ENCODE assay signal across 19 mouse cellular contexts in genomic region chr9:120021164-120021563, GRCm38 (mm10). TPM values are rescaled to one million over a fixed set of nuclear protein-coding genes. Genes with fewer than 3 reads are reported as not detected.
A peak's percentile ranks its signal among the peaks of the same experiment; 100 is the strongest.
DNase-seq lines count a peak whose midpoint lies in the region; ATAC-seq and TF ChIP-seq lines count a peak whose summit lies in the region.
"Had no signal": no experiment of that assay in that cellular context is flagged by ENCODE, and none has a peak within 500 bp of the region (broad histone marks: within the 10 kb centered on the region; RNA-seq: fewer than 3 reads in every experiment).

No protein-coding gene starts in this region.

- intact Hi-C loops in heart, postnatal 14 days (cut with DNase I), result no loop called here

- no peak overlapping the region for H3K4me3 ChIP-seq in stomach, embryonic 15.5 days (replicated peaks)
- no peak overlapping the region for H3K4me3 ChIP-seq in stomach, postnatal 0 days (ENCODE audit: low read depth, low read length)
- no peak overlapping the region for H3K4me3 ChIP-seq in limb, embryonic 10.5 days
- no peak overlapping the region for H3K4me3 ChIP-seq in kidney, embryonic 14.5 days (ENCODE audit: low read length)
- H3K4me3 ChIP-seq: embryonic facial prominence, embryonic 13.5 days; hindbrain, embryonic 15.5 days; left cerebral cortex, adult 2 months had no signal

- TF ChIP-seq EP300 in stomach, postnatal 0 days (optimal IDR thresholded peaks at IDR 0.05), result no peak

- H3K36me3 ChIP-seq in stomach, embryonic 15.5 days, result no peaks in the 10 kb centered on the region
- H3K36me3 ChIP-seq in stomach, postnatal 0 days (ENCODE audit: control insufficient read depth, insufficient read depth, low read length), result no peaks in the 10 kb centered on the region
- H3K36me3 ChIP-seq in limb, embryonic 10.5 days, result no peaks in the 10 kb centered on the region
- H3K36me3 ChIP-seq in kidney, embryonic 14.5 days (ENCODE audit: control insufficient read depth, insufficient read depth, low read length), result no peaks in the 10 kb centered on the region
- H3K36me3 ChIP-seq: embryonic facial prominence, embryonic 13.5 days; hindbrain, embryonic 15.5 days had no signal

- no peaks in the 10 kb centered on the region for H3K27me3 ChIP-seq in stomach, embryonic 15.5 days (replicated peaks)
- no peaks in the 10 kb centered on the region for H3K27me3 ChIP-seq in stomach, postnatal 0 days (ENCODE audit: control insufficient read depth, insufficient read depth, low read length)
- peaks cover 9% of the 10 kb centered on the region for H3K27me3 ChIP-seq in limb, embryonic 10.5 days (ENCODE audit: low read depth, poor library complexity, severe bottlenecking)
- no peaks in the 10 kb centered on the region for H3K27me3 ChIP-seq in kidney, embryonic 14.5 days (ENCODE audit: control insufficient read depth, insufficient read depth, low read length)
- H3K27me3 ChIP-seq: embryonic facial prominence, embryonic 13.5 days; hindbrain, embryonic 15.5 days had no signal

- peaks cover 7% of the 10 kb centered on the region; the same call in 1 of the 2 replicates for H3K4me1 ChIP-seq in stomach, embryonic 15.5 days
- H3K4me1 ChIP-seq in stomach, postnatal 0 days (replicated peaks; ENCODE audit: control insufficient read depth, insufficient read depth), result no peaks in the 10 kb centered on the region
- peaks cover 8% of the 10 kb centered on the region; the same call in 1 of the 2 replicates for H3K4me1 ChIP-seq in limb, embryonic 10.5 days
- no peaks in the 10 kb centered on the region for H3K4me1 ChIP-seq in kidney, embryonic 14.5 days (ENCODE audit: control insufficient read depth, insufficient read depth, low read length)
- H3K4me1 ChIP-seq: hindbrain, embryonic 15.5 days had no signal

- no peak for TF ChIP-seq CTCF in stomach, postnatal 0 days (IDR thresholded peaks at IDR 0.05; ENCODE audit: low read depth)

- peak; percentile 96 for DNase-seq in heart, adult 11 months
- no peak for DNase-seq in heart, postnatal 14 days
- no peak for DNase-seq in stomach, postnatal 0 days (ENCODE audit: low spot score)
- no peak for DNase-seq in limb, embryonic 10.5 days (ENCODE audit: low spot score)
- no peak for DNase-seq in spleen, postnatal 4 days (ENCODE audit: low spot score in 2 of 2)
- DNase-seq: adrenal gland, postnatal 25 days; cerebellum, adult 8-10 months; kidney, adult 18-20 months; lung, postnatal 4 days; right cerebral cortex, postnatal 25 days had no signal

- 39% methylated on average over 5 of the region's 5 CpGs for WGBS in stomach, embryonic 15.5 days
- WGBS in stomach, postnatal 0 days, result 43% methylated on average over 5 of the region's 5 CpGs
- 71% methylated on average over 5 of the region's 5 CpGs for WGBS in limb, embryonic 10.5 days
- WGBS in kidney, embryonic 14.5 days, result 71% methylated on average over 5 of the region's 5 CpGs

- ATAC-seq in stomach, embryonic 15.5 days (ENCODE audit: insufficient read depth, low FRiP score, low read depth), result no peak
- no peak for ATAC-seq in stomach, postnatal 0 days (ENCODE audit: low FRiP score, low TSS enrichment)
- ATAC-seq in kidney, embryonic 14.5 days (ENCODE audit: low FRiP score, low TSS enrichment), result no peak
- ATAC-seq: activated CD4-positive, CD25-positive, alpha-beta regulatory T cell, adult 4 months had no signal

- no peak overlapping the region for H3K9ac ChIP-seq in stomach, embryonic 15.5 days
- H3K9ac ChIP-seq in stomach, postnatal 0 days (ENCODE audit: low read length), result no peak overlapping the region
- H3K9ac ChIP-seq in kidney, embryonic 14.5 days (ENCODE audit: low read depth, low read length), result no peak overlapping the region
- H3K9ac ChIP-seq: embryonic facial prominence, embryonic 13.5 days; hindbrain, embryonic 15.5 days had no signal

- no peak overlapping the region for H3K4me2 ChIP-seq in stomach, embryonic 15.5 days
- H3K4me2 ChIP-seq in stomach, postnatal 0 days (replicated peaks; ENCODE audit: low read depth), result no peak overlapping the region
- no peak overlapping the region for H3K4me2 ChIP-seq in kidney, embryonic 14.5 days (replicated peaks; ENCODE audit: low read depth, low read length)
- H3K4me2 ChIP-seq: embryonic facial prominence, embryonic 13.5 days; hindbrain, embryonic 15.5 days; midbrain, embryonic 11.5 days had no signal

- H3K9me3 ChIP-seq in stomach, embryonic 15.5 days, result no peaks in the 10 kb centered on the region
- H3K9me3 ChIP-seq in stomach, postnatal 0 days (ENCODE audit: control insufficient read depth, low read length), result no peaks in the 10 kb centered on the region
- no peaks in the 10 kb centered on the region for H3K9me3 ChIP-seq in limb, embryonic 10.5 days (replicated peaks)
- no peaks in the 10 kb centered on the region for H3K9me3 ChIP-seq in kidney, embryonic 14.5 days (ENCODE audit: control insufficient read depth, low read length)
- H3K9me3 ChIP-seq: embryonic facial prominence, embryonic 13.5 days; hindbrain, embryonic 15.5 days had no signal

- 0 out of 2 replicates have a peak overlapping the region, but pooled peaks have one; percentile 52 for H3K27ac ChIP-seq in stomach, embryonic 15.5 days
- no peak overlapping the region for H3K27ac ChIP-seq in stomach, postnatal 0 days (replicated peaks)
- peak overlapping the region; percentile 1; the same call in 1 of the 2 replicates for H3K27ac ChIP-seq in limb, embryonic 10.5 days
- H3K27ac ChIP-seq in kidney, embryonic 14.5 days (ENCODE audit: low read depth, low read length), result no peak overlapping the region
- H3K27ac ChIP-seq: hindbrain, embryonic 15.5 days; left cerebral cortex, adult 2 months had no signal

RNA-seq across cellular contexts. Expression of gene Xirp1, which starts 2.2 kb away (rescaled TPM):
- 100 to 1,000 TPM; 105 to 114 TPM for total RNA-seq in heart, postnatal 14 days (2021)
- 0.08 TPM in 2 replicates for polyA plus RNA-seq in stomach, embryonic 15.5 days (2015; fragmentation: Nextera tagmentation; extraction: Ambion mirVana)
- polyA plus RNA-seq in stomach, postnatal 0 days (2015; fragmentation: Nextera tagmentation; extraction: Ambion mirVana), result 0.05 and 0.11 TPM in 2 replicates
- 0.05 and 0.09 TPM in 2 replicates for polyA plus RNA-seq in limb, embryonic 10.5 days (2016; fragmentation: Nextera tagmentation; extraction: Ambion mirVana)
- polyA plus RNA-seq in kidney, embryonic 14.5 days (2014; fragmentation: Nextera tagmentation; extraction: Ambion mirVana), result not detected in 2 replicates
- polyA plus RNA-seq: activated CD4-positive, CD25-positive, alpha-beta regulatory T cell, adult 4 months; forebrain, embryonic 11.5 days; hindbrain, embryonic 15.5 days; limb, embryonic 11.5 days; midbrain, embryonic 11.5 days had no signal

RNA-seq across cellular contexts. Expression of gene Csrnp1, which starts 36.7 kb away (rescaled TPM):
- total RNA-seq in heart, postnatal 14 days (2021), result 10 to 100 TPM; 15.8 to 21.4 TPM
- polyA plus RNA-seq in stomach, embryonic 15.5 days (2015; fragmentation: Nextera tagmentation; extraction: Ambion mirVana), result 5.7 and 6.7 TPM in 2 replicates
- 5.5 and 5.6 TPM in 2 replicates for polyA plus RNA-seq in stomach, postnatal 0 days (2015; fragmentation: Nextera tagmentation; extraction: Ambion mirVana)
- polyA plus RNA-seq in limb, embryonic 10.5 days (2016; fragmentation: Nextera tagmentation; extraction: Ambion mirVana), result 3.2 and 3.5 TPM in 2 replicates
- polyA plus RNA-seq in kidney, embryonic 14.5 days (2014; fragmentation: Nextera tagmentation; extraction: Ambion mirVana), result 1.9 and 3.9 TPM in 2 replicates

RNA-seq across cellular contexts. Expression of gene Cx3cr1, which starts 48.5 kb away (rescaled TPM):
- total RNA-seq in heart, postnatal 14 days (2021), result 1 to 10 TPM; 3.4 TPM
- polyA plus RNA-seq in stomach, embryonic 15.5 days (2015; fragmentation: Nextera tagmentation; extraction: Ambion mirVana), result 12.3 and 13.3 TPM in 2 replicates
- 8.6 and 9.5 TPM in 2 replicates for polyA plus RNA-seq in stomach, postnatal 0 days (2015; fragmentation: Nextera tagmentation; extraction: Ambion mirVana)
- polyA plus RNA-seq in limb, embryonic 10.5 days (2016; fragmentation: Nextera tagmentation; extraction: Ambion mirVana), result 2.5 and 4.0 TPM in 2 replicates
- polyA plus RNA-seq in kidney, embryonic 14.5 days (2014; fragmentation: Nextera tagmentation; extraction: Ambion mirVana), result 3.0 and 7.4 TPM in 2 replicates

Comparison
In these comparisons a context has a peak if more than half of its experiments do, and no peak if none do; other contexts are left out.
1. H3K27ac ChIP-seq: peak in stomach, embryonic 15.5 days (single experiment) and limb, embryonic 10.5 days (single experiment); none in stomach, postnatal 0 days (single experiment) and kidney, embryonic 14.5 days (single experiment).